Mouse (Mus musculus): ENCODE results near the gene Ctbp2. TPM values are rescaled to one million over a fixed set of nuclear protein-coding genes. Genes with fewer than 3 reads are reported as not detected.

Ctbp2 gene
- polyA plus RNA-seq, 1 experiment, result 0.89 TPM

GRCm38 (mm10) chr7:133011191-133011590 is 113.0 kb downstream of the Ctbp2 start:
- H3K4me1 ChIP-seq (ENCODE audit: control insufficient read depth), result no peaks in the 10 kb centered on the region
- H3K27me3 ChIP-seq (ENCODE audit: control insufficient read depth), result no peaks in the 10 kb centered on the region
- no peaks in the 10 kb centered on the region for H3K9me3 ChIP-seq (ENCODE audit: control insufficient read depth, low read length)
- no peak for TF ChIP-seq TAL1 (IDR thresholded peaks at IDR 0.05; ENCODE audit: low read length)
- TF ChIP-seq GATA1 (IDR thresholded peaks at IDR 0.05; ENCODE audit: low read length), result no peak
- H3K36me3 ChIP-seq (ENCODE audit: control insufficient read depth), result no peaks in the 10 kb centered on the region; the same call in 1 of the 2 replicates
- no peak overlapping the region for H3K4me3 ChIP-seq (replicated peaks)

GRCm38 (mm10) chr7:133010477-133010876 is 113.7 kb downstream of the Ctbp2 start:
- TF ChIP-seq GATA1 (IDR thresholded peaks at IDR 0.05; ENCODE audit: low read length), result no peak
- no peak for TF ChIP-seq TAL1 (IDR thresholded peaks at IDR 0.05; ENCODE audit: low read length)
- no peaks in the 10 kb centered on the region for H3K4me1 ChIP-seq (ENCODE audit: control insufficient read depth)
- no peaks in the 10 kb centered on the region; the same call in 1 of the 2 replicates for H3K36me3 ChIP-seq (ENCODE audit: control insufficient read depth)
- H3K27me3 ChIP-seq (ENCODE audit: control insufficient read depth), result no peaks in the 10 kb centered on the region
- no peak overlapping the region for H3K4me3 ChIP-seq (replicated peaks)
- no peaks in the 10 kb centered on the region for H3K9me3 ChIP-seq (ENCODE audit: control insufficient read depth, low read length)

- no peaks in the 10 kb centered on the region for H3K27me3 ChIP-seq (ENCODE audit: control insufficient read depth)
- no peak overlapping the region for H3K4me3 ChIP-seq (replicated peaks)
- TF ChIP-seq TAL1 (IDR thresholded peaks at IDR 0.05; ENCODE audit: low read length) (no peak), GATA1 (IDR thresholded peaks at IDR 0.05; ENCODE audit: low read length) (no peak)
- no peaks in the 10 kb centered on the region for H3K4me1 ChIP-seq (ENCODE audit: control insufficient read depth)
- H3K9me3 ChIP-seq (ENCODE audit: control insufficient read depth, low read length), result no peaks in the 10 kb centered on the region
- no peaks in the 10 kb centered on the region; the same call in 1 of the 2 replicates for H3K36me3 ChIP-seq (ENCODE audit: control insufficient read depth)
Measured at GRCm38 (mm10) chr7:133009676-133010075, 114.5 kb downstream of the Ctbp2 start.

- H3K9me3 ChIP-seq (ENCODE audit: control insufficient read depth, low read length), result no peaks in the 10 kb centered on the region
- no peak overlapping the region for H3K4me3 ChIP-seq (replicated peaks)
- H3K27me3 ChIP-seq (ENCODE audit: control insufficient read depth), result no peaks in the 10 kb centered on the region
- TF ChIP-seq TAL1 (IDR thresholded peaks at IDR 0.05; ENCODE audit: low read length) (no peak), GATA1 (IDR thresholded peaks at IDR 0.05; ENCODE audit: low read length) (no peak)
- H3K36me3 ChIP-seq (ENCODE audit: control insufficient read depth), result no peaks in the 10 kb centered on the region; the same call in 1 of the 2 replicates
- H3K4me1 ChIP-seq (ENCODE audit: control insufficient read depth), result no peaks in the 10 kb centered on the region
Measured at GRCm38 (mm10) chr7:133008663-133009062, 115.5 kb downstream of the Ctbp2 start.

- Histone ChIP-seq H3K4me3 (replicated peaks) (no peak overlapping the region), H3K4me1 (ENCODE audit: control insufficient read depth) (no peaks in the 10 kb centered on the region), H3K9me3 (ENCODE audit: control insufficient read depth, low read length) (no peaks in the 10 kb centered on the region), H3K27me3 (ENCODE audit: control insufficient read depth) (no peaks in the 10 kb centered on the region), H3K36me3 (ENCODE audit: control insufficient read depth) (no peaks in the 10 kb centered on the region; the same call in 1 of the 2 replicates)
- no peak for TF ChIP-seq GATA1 (IDR thresholded peaks at IDR 0.05; ENCODE audit: low read length)
- no peak for TF ChIP-seq TAL1 (IDR thresholded peaks at IDR 0.05; ENCODE audit: low read length)
Measured at GRCm38 (mm10) chr7:133007343-133007742, 116.8 kb downstream of the Ctbp2 start.

DNA sequence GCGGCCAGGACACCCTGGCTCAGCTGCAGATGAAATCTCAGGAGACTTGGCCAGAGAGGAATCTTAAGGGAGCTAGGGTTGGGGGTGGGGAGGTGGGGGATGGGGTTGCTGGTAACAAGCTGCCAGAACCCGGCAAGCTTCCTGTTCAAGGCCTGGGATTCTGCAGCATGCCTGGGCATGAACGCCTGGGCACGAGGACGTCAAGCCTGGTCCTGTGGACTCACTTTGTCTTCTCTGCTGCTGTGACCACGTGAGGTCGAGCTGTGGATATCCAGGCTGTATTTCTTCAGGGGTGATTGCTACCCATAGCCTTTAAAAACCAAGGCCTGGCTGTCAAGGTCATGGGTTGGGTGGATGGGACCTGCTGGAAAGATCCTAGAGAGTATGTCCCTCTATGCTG is 118.4 kb downstream of the Ctbp2 start:
- Histone ChIP-seq H3K36me3 (ENCODE audit: control insufficient read depth) (no peaks in the 10 kb centered on the region; the same call in 1 of the 2 replicates), H3K4me3 (replicated peaks) (no peak overlapping the region), H3K9me3 (ENCODE audit: control insufficient read depth, low read length) (no peaks in the 10 kb centered on the region), H3K27me3 (ENCODE audit: control insufficient read depth) (no peaks in the 10 kb centered on the region), H3K4me1 (ENCODE audit: control insufficient read depth) (no peaks in the 10 kb centered on the region)
- no peak for TF ChIP-seq TAL1 (IDR thresholded peaks at IDR 0.05; ENCODE audit: low read length)
- TF ChIP-seq GATA1 (IDR thresholded peaks at IDR 0.05; ENCODE audit: low read length), result no peak

- Histone ChIP-seq H3K4me3 (replicated peaks) (no peak overlapping the region), H3K9me3 (ENCODE audit: control insufficient read depth, low read length) (no peaks in the 10 kb centered on the region), H3K36me3 (ENCODE audit: control insufficient read depth) (peaks cover 6% of the 10 kb centered on the region), H3K27me3 (ENCODE audit: control insufficient read depth) (no peaks in the 10 kb centered on the region), H3K4me1 (ENCODE audit: control insufficient read depth) (no peaks in the 10 kb centered on the region)
- TF ChIP-seq TAL1 (IDR thresholded peaks at IDR 0.05; ENCODE audit: low read length), result no peak
- no peak for TF ChIP-seq GATA1 (IDR thresholded peaks at IDR 0.05; ENCODE audit: low read length)
Measured at GRCm38 (mm10) chr7:133003421-133003820, 120.7 kb downstream of the Ctbp2 start.

GRCm38 (mm10) chr7:133002271-133002670 is 121.9 kb downstream of the Ctbp2 start:
- Histone ChIP-seq H3K4me1 (ENCODE audit: control insufficient read depth) (no peaks in the 10 kb centered on the region), H3K36me3 (ENCODE audit: control insufficient read depth) (peaks cover 12% of the 10 kb centered on the region), H3K27me3 (ENCODE audit: control insufficient read depth) (no peaks in the 10 kb centered on the region), H3K4me3 (replicated peaks) (no peak overlapping the region), H3K9me3 (ENCODE audit: control insufficient read depth, low read length) (no peaks in the 10 kb centered on the region)
- TF ChIP-seq GATA1 (IDR thresholded peaks at IDR 0.05; ENCODE audit: low read length), result no peak
- TF ChIP-seq TAL1 (IDR thresholded peaks at IDR 0.05; ENCODE audit: low read length), result no peak

DNA sequence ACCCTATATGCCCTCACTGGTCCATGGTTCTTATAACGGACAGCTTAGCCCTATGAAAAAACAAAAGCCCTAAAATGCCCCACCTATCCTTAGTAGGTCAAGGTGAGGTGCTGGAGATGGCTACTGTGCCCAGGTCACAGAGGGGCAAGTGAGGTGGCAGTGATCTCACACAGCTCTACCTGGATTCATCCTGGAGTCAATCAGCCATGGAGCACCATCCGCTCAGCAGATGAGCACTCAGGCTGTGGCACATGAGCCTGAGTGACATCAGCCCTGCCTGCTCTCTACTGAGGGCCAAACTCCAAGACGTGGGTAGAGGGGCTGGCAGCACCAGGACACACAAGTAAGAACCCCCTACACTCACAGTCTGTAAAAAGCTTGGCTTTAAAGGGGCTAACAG is 122.8 kb downstream of the Ctbp2 start:
- no peaks in the 10 kb centered on the region for H3K4me1 ChIP-seq (ENCODE audit: control insufficient read depth)

GRCm38 (mm10) chr7:132999061-132999460 is 125.1 kb downstream of the Ctbp2 start:
- Histone ChIP-seq H3K36me3 (ENCODE audit: control insufficient read depth) (peaks cover 12% of the 10 kb centered on the region), H3K4me3 (replicated peaks) (no peak overlapping the region), H3K9me3 (ENCODE audit: control insufficient read depth, low read length) (no peaks in the 10 kb centered on the region), H3K27me3 (ENCODE audit: control insufficient read depth) (no peaks in the 10 kb centered on the region), H3K4me1 (ENCODE audit: control insufficient read depth) (no peaks in the 10 kb centered on the region)
- TF ChIP-seq GATA1 (IDR thresholded peaks at IDR 0.05; ENCODE audit: low read length), result no peak
- no peak for TF ChIP-seq TAL1 (IDR thresholded peaks at IDR 0.05; ENCODE audit: low read length)

More for the DNA sequence above, 122.8 kb downstream of the Ctbp2 start:
- Histone ChIP-seq H3K36me3 (ENCODE audit: control insufficient read depth) (peaks cover 12% of the 10 kb centered on the region), H3K4me3 (replicated peaks) (no peak overlapping the region), H3K9me3 (ENCODE audit: control insufficient read depth, low read length) (no peaks in the 10 kb centered on the region), H3K27me3 (ENCODE audit: control insufficient read depth) (no peaks in the 10 kb centered on the region)
- TF ChIP-seq TAL1 (IDR thresholded peaks at IDR 0.05; ENCODE audit: low read length), result no peak
- no peak for TF ChIP-seq GATA1 (IDR thresholded peaks at IDR 0.05; ENCODE audit: low read length)

Data from erythroblast, embryonic 14.5 days (primary cell).